Mouse (Mus musculus) macrophage (primary cell): ENCODE results near the gene Crim1. TPM values are rescaled to one million over a fixed set of nuclear protein-coding genes. Genes with fewer than 3 reads are reported as not detected.

Source experiments
- H3K27ac ChIP-seq: fragments of 350-480 bp; formaldehyde crosslinking; 2 replicates; pipeline ENCODE4 v1.9.0; 2021
- H3K36me3 ChIP-seq: fragments of 350-480 bp; formaldehyde crosslinking; 2 replicates; pipeline ENCODE4 v1.9.0; 2021; ENCODE audit errors: inconsistent target
- H3K4me3 ChIP-seq: fragments of 350-480 bp; formaldehyde crosslinking; 2 replicates; pipeline ENCODE4 v1.9.0; 2021; ENCODE audit errors: inconsistent target
- H3K79me2 ChIP-seq: fragments of 350-480 bp; formaldehyde crosslinking; 2 replicates; pipeline ENCODE4 v1.9.0; 2021; ENCODE audit errors: inconsistent target
- WGBS: methylation state at CpG from one replicate; pipeline ENCODE4 v1.1.7; 2026; ENCODE audit warnings: inconsistent platforms; ENCODE audit not compliant: missing documents; 5-methylcytosine and 5-hydroxymethylcytosine counted together
- polyA plus RNA-seq: library from polyadenylated mRNA; stranded (reverse); fragments of 250-400 nt; gene quantifications from 3 replicates; pipeline ENCODE4 v1.2.4, GENCODE M21; 2018; ENCODE audit warnings: inconsistent platforms

Crim1 gene
- polyA plus RNA-seq, 1 experiment from 2014 or later = 1.9 TPM

DNA sequence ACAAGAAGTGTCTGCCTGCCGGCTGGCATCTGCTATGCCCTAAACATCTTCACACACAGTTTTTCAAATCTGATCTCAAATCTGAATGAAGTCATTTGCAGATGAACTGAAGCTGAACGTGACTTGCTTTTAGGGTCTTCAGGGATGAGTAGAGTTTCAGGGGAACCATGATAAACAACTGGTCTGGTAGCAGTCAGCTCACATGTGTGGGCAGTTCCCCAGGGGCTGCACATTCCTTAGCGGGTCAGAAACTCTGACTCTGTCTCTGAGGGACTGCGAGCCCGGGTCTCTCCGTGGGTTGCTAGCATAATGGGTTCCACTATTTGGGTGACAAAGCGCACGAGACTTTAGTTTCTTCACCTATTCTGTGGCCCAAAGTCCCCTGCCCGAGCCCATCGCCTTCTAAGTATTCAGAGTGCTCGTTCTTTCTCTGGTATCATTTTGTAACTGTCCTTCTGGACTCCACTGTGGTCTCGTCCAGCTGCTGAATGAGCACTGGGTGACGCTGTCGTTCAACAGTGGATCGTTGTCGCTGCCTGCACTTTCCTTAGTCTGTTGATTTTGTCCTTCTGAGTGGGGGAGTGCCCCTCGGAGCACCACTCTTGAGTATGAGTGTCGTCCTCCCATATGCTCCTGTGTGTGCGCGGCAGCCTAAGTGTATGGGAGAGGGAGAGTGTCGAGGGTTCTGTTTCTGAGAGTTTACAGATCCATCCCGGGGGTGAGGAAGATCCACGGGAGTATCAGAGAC is 164.7 kb downstream of the Crim1 start:
- 96% methylated on average over 23 of the region's 23 CpGs for WGBS
- Histone ChIP-seq H3K36me3 (no peaks in the 10 kb centered on the region), H3K27ac (no peak overlapping the region), H3K4me3 (no peak overlapping the region), H3K79me2 (no peaks in the 10 kb centered on the region)

DNA sequence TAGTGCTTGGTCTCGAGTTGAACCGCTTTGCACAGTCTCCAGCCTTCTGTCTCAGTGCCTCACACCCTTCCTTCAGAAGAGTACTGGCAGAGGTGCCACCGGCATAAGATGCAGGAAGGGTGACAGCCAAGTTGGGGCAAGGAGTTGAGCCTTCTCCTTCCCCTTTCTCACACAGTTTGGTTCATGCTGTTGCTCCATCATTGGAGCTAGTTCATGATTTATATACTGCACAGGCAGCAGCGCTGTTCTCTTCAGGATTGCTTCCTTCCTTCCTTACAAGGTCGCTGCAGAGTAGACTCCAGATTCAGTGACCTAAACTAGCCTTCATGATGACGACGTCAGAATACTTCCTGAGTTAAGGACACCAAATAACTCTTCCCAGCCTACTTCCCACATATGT is 166.0 kb downstream of the Crim1 start:
- no peaks in the 10 kb centered on the region for H3K79me2 ChIP-seq
- no peak overlapping the region for H3K27ac ChIP-seq
- 17% methylated on average over 7 of the region's 7 CpGs for WGBS
- H3K36me3 ChIP-seq = no peaks in the 10 kb centered on the region
- H3K4me3 ChIP-seq = no peak overlapping the region

DNA sequence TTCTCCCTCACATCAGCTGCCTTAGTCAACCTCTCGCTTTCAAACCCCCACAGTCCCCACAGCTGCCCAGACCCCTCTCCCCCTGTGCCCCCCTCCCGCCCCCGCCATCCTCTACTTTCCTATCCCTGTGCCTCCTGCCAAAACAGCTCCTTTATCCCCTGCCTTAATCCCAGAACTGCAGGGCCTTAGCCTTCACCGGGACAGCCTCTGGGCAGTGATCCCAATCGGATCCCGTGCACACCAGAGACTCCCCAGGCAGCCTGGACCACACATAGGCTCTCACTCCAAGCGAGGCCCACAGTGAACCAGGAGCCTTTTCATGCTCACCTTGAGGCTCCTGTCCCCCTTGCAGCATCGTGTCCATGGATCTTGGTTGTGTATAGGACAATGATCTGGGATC is 168.4 kb downstream of the Crim1 start:
- Histone ChIP-seq H3K36me3 (no peaks in the 10 kb centered on the region), H3K79me2 (no peaks in the 10 kb centered on the region), H3K27ac (no peak overlapping the region), H3K4me3 (no peak overlapping the region)
- 97% methylated on average over 5 of the region's 8 CpGs for WGBS

DNA sequence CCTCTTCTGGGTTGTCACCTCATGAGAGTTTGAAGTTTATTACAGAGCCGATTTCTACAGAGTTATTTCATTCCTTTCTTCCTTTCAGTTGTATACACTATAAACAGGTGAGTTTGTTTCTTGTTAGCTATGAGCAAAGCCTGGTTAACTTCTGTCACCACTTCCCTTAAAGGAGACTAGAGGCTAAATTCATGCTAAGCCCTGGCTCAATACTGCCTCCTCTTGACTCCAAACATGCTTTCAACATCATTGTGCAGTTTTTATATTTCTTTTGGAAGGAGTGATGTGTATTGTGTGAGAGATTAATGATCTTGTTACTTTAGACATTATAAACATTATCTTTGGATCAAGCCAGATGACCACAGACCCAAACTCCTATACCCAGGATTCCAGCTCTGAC is 170.4 kb downstream of the Crim1 start:
- no peak overlapping the region for H3K27ac ChIP-seq
- no peaks in the 10 kb centered on the region for H3K79me2 ChIP-seq
- H3K36me3 ChIP-seq = no peaks in the 10 kb centered on the region
- WGBS = 91% methylated on average over 1 of the region's 1 CpGs
- H3K4me3 ChIP-seq = no peak overlapping the region

DNA sequence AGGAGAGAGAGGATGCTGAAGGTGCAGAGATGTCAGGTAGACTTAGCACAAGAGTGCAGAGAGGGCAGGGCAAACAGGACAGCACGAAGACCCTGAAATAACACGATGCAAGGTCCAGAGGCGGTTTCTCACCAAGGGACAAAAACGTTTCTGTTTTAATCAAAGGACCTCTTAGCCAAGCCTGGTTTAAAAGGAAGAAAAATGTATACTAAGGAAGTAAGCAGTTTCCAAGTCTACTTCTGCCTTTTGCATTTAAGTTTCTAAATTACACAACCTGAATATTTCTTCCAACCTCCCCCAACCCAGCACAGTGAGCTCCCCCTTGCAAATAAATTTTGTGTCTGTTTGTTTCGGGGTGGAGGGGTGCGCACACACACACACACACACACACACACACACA is 173.1 kb downstream of the Crim1 start:
- no peaks in the 10 kb centered on the region for H3K79me2 ChIP-seq
- peak overlapping the region; percentile 29; the same call in 1 of the 2 replicates for H3K27ac ChIP-seq
- no peak overlapping the region for H3K4me3 ChIP-seq
- 42% methylated on average over 6 of the region's 6 CpGs for WGBS
- H3K36me3 ChIP-seq = peaks cover 12% of the 10 kb centered on the region

DNA sequence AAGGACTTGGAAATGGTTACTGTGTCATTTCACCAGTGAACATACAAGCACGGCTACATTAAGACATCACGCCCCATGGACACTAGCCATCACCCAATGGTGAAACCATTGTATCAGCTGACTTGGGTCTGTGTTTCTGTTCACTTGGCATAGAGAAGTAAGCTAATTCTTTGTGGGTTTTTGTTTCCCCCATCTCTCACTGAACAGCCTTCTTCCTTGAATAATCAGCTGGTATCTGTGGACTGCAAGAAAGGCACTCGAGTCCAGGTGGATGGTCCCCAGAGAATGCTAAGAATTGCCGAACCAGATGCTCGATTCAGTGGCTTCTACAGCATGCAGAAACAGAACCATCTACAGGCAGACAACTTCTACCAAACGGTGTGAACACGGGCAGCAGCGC is 173.8 kb downstream of the Crim1 start:
- WGBS = 90% methylated on average over 8 of the region's 8 CpGs
- Histone ChIP-seq H3K4me3 (no peak overlapping the region), H3K27ac (peak overlapping the region; percentile 29; the same call in 1 of the 2 replicates), H3K79me2 (no peaks in the 10 kb centered on the region), H3K36me3 (peaks cover 19% of the 10 kb centered on the region)

DNA sequence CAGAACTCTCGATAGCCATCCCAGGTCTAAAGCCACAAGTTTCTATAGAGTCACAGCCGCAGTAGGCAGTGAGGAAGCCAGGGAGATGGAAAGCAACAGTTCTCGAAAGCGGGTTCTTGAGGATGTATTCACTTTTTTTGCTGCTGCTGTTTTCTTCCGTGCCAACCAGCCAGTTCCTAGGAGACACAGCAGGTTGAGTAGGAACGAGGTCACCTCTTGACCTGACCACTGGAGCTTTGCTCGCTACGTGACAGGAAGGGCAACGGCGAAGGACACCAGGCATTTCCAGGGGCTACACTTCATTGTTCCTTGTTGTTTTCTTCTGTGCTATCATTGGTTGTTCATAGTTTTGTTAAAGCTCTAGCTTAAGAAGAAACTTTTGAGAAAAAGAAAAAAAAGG is 174.7 kb downstream of the Crim1 start:
- no peaks in the 10 kb centered on the region for H3K79me2 ChIP-seq
- peaks cover 27% of the 10 kb centered on the region for H3K36me3 ChIP-seq
- no peak overlapping the region for H3K27ac ChIP-seq
- WGBS = 93% methylated on average over 10 of the region's 10 CpGs
- no peak overlapping the region for H3K4me3 ChIP-seq

DNA sequence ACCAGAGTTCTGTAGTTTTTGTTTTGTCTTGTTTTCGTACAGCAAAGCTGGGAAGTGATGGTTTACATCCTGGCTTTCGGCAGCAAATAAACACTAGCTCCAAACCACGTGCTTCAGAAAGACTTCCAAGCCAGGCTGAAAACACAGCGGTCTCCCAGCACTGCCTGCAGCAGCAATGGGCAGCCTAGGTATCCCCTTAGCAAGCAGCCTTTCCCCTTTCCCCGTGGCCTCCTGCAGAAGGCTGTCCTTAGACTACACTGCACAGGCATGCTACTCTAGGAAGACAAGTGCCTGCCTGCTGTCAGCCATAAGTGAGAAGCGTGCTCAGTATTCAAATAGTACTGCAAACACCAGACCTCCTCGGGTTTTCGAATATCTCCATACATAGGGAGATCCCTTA is 176.5 kb downstream of the Crim1 start:
- Histone ChIP-seq H3K36me3 (peaks cover 42% of the 10 kb centered on the region), H3K27ac (no peak overlapping the region)
- 95% methylated on average over 8 of the region's 8 CpGs for WGBS

DNA sequence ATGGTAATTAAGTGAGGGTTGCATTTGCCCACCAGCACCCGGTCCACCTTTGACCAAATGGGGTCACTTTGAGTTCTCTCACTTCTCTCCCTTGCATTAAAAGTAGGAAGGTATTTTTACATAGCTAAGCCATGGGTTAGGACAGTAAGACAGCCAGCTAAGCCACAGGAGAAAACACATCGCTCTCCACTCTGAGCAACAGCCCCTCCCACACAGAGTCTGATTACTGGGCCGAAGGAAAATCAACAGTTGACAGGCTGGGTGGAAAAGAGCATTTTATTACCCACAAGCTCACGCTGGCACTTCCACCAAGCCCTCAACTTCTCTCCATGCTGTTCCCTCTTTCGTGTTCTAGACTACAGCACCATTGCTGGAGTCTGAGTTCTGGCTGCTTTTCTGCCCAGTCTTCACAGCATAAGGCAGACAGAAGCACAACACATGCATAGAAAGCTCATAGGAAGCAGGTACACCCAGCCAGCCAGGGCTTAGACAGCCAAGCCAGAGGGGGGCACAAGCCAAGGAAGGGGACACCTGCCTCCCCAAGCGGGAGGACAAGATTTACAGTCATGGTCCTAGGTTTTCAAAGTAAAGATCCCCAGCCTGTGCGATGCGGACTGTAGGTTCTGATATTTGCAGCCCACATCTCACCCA is 179.2 kb downstream of the Crim1 start:
- H3K4me3 ChIP-seq = no peak overlapping the region
- H3K36me3 ChIP-seq = peaks cover 67% of the 10 kb centered on the region
- H3K27ac ChIP-seq = no peak overlapping the region
- WGBS = 89% methylated on average over 8 of the region's 8 CpGs
- no peaks in the 10 kb centered on the region for H3K79me2 ChIP-seq

More for the DNA sequence above, 176.5 kb downstream of the Crim1 start:
- Histone ChIP-seq H3K79me2 (no peaks in the 10 kb centered on the region), H3K4me3 (no peak overlapping the region)

DNA sequence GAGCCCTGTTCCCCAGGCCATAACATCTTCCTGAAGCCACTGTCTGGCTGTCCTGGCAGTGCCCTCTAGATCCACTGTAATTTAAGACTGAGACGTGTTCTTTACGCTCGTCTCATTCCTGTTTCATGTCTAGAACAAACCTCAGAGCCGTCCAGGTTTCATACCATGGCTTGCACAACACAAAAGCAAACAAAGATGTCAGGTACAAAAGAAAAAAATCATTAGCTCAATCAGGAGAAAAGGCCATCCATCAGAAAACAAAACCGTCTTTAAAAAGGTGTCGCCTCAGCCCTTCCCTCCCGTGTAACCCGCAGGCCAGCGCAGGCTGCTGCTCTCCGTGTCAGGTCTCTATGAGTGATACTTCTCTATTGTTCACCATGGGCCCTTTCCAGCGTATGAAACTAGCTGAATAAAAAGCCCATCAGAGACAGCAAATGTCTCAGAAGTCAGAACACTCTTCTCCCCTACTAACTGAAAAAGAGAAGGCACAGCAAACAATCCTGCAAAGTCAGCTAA is 179.7 kb downstream of the Crim1 start:
- Histone ChIP-seq H3K4me3 (no peak overlapping the region), H3K27ac (no peak overlapping the region), H3K79me2 (no peaks in the 10 kb centered on the region), H3K36me3 (peaks cover 73% of the 10 kb centered on the region)
- WGBS = 97% methylated on average over 11 of the region's 11 CpGs

DNA sequence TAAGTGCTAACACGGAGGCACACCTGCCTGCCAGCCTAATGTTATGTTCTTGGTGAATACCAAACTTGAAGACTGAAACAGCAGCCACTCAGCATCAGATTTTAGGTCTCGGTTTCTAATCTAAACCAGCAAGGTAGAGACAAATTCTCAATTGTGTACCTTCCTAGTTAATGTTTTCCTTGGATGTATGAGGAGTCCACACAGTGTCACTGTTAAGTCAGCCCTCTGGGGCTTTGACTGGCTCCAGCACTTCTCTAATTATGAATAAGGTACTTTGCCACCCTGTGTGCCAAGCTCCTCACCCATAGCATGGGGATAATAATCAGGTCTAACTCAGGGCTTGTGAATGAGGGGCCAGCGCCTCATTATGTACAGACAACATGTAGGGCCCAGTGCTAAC is 182.3 kb downstream of the Crim1 start:
- WGBS = 91% methylated on average over 3 of the region's 3 CpGs

DNA sequence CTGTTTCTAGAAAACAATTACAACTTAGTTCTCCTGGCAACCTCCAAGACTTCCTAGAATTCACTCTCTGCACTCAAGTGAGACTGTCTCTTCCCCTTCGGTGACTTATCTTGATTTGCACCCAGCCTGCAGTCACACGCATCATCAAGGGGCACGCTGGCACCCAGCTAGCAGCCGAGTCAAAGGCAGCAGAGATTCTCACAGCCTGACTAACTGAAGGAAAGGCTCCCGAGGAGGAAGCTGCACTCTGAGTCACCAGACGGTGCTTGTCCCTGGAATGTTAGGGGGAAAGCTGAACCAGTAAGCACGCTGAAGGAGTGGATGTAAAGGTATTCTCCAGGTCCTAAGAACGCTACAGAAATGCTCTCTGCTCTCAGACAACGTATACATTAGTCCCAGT is 187.6 kb downstream of the Crim1 start:
- no peak overlapping the region for H3K4me3 ChIP-seq
- H3K79me2 ChIP-seq = peaks cover 48% of the 10 kb centered on the region; the same call in 1 of the 2 replicates
- no peak overlapping the region for H3K27ac ChIP-seq
- peaks cover 72% of the 10 kb centered on the region for H3K36me3 ChIP-seq
- WGBS = 82% methylated on average over 9 of the region's 9 CpGs

More for the DNA sequence above, 182.3 kb downstream of the Crim1 start:
- no peak overlapping the region for H3K27ac ChIP-seq
- peaks cover 84% of the 10 kb centered on the region for H3K36me3 ChIP-seq
- no peak overlapping the region for H3K4me3 ChIP-seq
- H3K79me2 ChIP-seq = peaks cover 15% of the 10 kb centered on the region; the same call in 1 of the 2 replicates

DNA sequence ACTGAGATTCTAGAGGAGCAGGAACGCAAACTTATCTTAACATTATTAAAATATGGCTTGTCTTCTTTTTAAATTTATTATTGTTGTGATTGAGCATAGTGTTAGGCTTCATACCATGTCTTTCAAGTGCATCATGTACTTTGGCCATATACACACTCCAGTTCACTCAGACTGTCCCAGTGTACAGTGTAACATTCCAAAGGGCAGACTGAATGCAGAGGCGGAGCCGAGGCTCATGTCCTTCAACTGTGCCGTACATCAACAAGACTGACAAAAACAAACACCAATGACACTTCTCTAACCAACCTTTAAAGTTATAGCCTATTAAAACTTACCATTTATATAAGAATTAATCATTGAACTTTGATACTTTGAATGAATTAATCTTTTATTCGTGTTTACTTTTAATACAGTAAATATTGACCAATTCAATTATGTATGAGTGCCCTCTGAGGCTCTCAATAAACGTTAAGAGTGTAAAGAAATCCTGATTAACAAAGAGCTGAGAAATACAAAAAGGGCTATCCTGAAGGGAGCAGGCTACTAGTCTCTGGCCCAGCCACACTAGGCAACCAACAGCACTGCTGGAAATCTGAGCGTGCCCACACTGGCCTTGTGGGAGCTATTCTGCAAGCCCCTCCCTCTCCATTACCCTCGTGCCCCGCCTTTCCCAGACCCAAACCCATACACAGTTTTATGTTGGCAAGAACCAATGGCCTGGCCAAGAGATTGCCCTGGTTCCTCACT is 188.2 kb downstream of the Crim1 start:
- peaks cover 68% of the 10 kb centered on the region for H3K36me3 ChIP-seq
- H3K27ac ChIP-seq = no peak overlapping the region
- H3K79me2 ChIP-seq = peaks cover 48% of the 10 kb centered on the region; the same call in 1 of the 2 replicates
- H3K4me3 ChIP-seq = no peak overlapping the region
- 90% methylated on average over 8 of the region's 9 CpGs for WGBS

DNA sequence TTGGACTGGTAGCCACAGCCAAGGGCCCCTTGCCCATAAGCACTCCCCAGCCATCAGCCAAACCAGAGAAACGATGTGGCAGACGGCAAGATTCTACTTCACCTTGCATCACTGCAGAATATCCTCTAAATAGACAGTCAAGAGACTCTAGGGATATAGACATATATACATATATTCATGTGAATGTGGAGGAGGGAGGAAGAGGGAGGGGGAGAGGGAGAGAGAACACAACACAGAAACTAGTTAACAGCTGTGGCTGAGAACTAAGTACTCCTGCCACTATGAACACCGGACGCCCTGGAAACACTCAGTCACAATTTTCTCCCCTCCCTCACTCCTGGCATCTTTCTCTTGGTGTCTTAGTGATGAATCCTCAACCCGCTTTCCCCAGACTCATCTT is 189.5 kb downstream of the Crim1 start:
- Histone ChIP-seq H3K79me2 (peaks cover 48% of the 10 kb centered on the region; the same call in 1 of the 2 replicates), H3K4me3 (no peak overlapping the region), H3K36me3 (peaks cover 55% of the 10 kb centered on the region), H3K27ac (no peak overlapping the region)
- 93% methylated on average over 3 of the region's 5 CpGs for WGBS
